Mouse (Mus musculus): ENCODE measurements at regions not wholly inside any gene's neighbourhood (a gene's known extent, or its start where the extent isn't known, plus 50 kb on each side); places are given as distances from the start of the nearest gene placed in this dataset.

- DNase-seq (ENCODE audit: low read depth): no peak
Observed at GRCm38 (mm10) chr11:45058658-45059057, 441.5 kb downstream of the Ebf1 start.

GRCm38 (mm10) chr11:45066592-45066991 lies 449.5 kb downstream of the Ebf1 start:
- no peak for DNase-seq (ENCODE audit: low read depth)

GRCm38 (mm10) chr11:45070280-45070679 lies 453.2 kb downstream of the Ebf1 start:
- DNase-seq (ENCODE audit: low read depth): no peak

- DNase-seq (ENCODE audit: low read depth): no peak
Observed at GRCm38 (mm10) chr11:45071195-45071594, 454.1 kb downstream of the Ebf1 start.

- DNase-seq (ENCODE audit: low read depth): no peak
Observed at GRCm38 (mm10) chr11:45084506-45085037, 467.5 kb downstream of the Ebf1 start.

GRCm38 (mm10) chr11:45085145-45085544 lies 468.0 kb downstream of the Ebf1 start:
- no peak for DNase-seq (ENCODE audit: low read depth)

GRCm38 (mm10) chr11:45087186-45087915 lies 470.2 kb downstream of the Ebf1 start:
- no peak for DNase-seq (ENCODE audit: low read depth)

- no peak for DNase-seq (ENCODE audit: low read depth)
Observed at GRCm38 (mm10) chr11:45088286-45088685, 471.2 kb downstream of the Ebf1 start.

- DNase-seq (ENCODE audit: low read depth): no peak
Observed at GRCm38 (mm10) chr11:45089561-45089960, 472.4 kb downstream of the Ebf1 start.

GRCm38 (mm10) chr11:45103498-45104336 lies 486.6 kb downstream of the Ebf1 start:
- DNase-seq (ENCODE audit: low read depth): no peak

- DNase-seq (ENCODE audit: low read depth): no peak
Observed at GRCm38 (mm10) chr11:45116702-45117101, 499.6 kb downstream of the Ebf1 start.

- no peak for DNase-seq (ENCODE audit: low read depth)
Observed at GRCm38 (mm10) chr11:45123276-45123675, 506.2 kb downstream of the Ebf1 start.

GRCm38 (mm10) chr11:45136781-45137180 lies 519.7 kb downstream of the Ebf1 start:
- no peak for DNase-seq (ENCODE audit: low read depth)

- DNase-seq (ENCODE audit: low read depth): no peak
Observed at GRCm38 (mm10) chr11:45138351-45138975, 521.3 kb downstream of the Ebf1 start.

- DNase-seq (ENCODE audit: low read depth): no peak
Observed at GRCm38 (mm10) chr11:45140490-45140889, 523.4 kb downstream of the Ebf1 start.

GRCm38 (mm10) chr11:45154070-45154469 lies 537.0 kb downstream of the Ebf1 start:
- DNase-seq (ENCODE audit: low read depth): no peak

- DNase-seq (ENCODE audit: low read depth): no peak
Observed at GRCm38 (mm10) chr11:45154497-45154896, 537.4 kb downstream of the Ebf1 start.

GRCm38 (mm10) chr11:45155782-45156181 lies 538.7 kb downstream of the Ebf1 start:
- no peak for DNase-seq (ENCODE audit: low read depth)

GRCm38 (mm10) chr11:45158282-45158681 lies 541.2 kb downstream of the Ebf1 start:
- DNase-seq (ENCODE audit: low read depth): no peak

- no peak for DNase-seq (ENCODE audit: low read depth)
Observed at GRCm38 (mm10) chr11:45160871-45161270, 543.8 kb downstream of the Ebf1 start.

GRCm38 (mm10) chr11:45173546-45173945 lies 556.4 kb downstream of the Ebf1 start:
- DNase-seq (ENCODE audit: low read depth): no peak

GRCm38 (mm10) chr11:45174071-45174470 lies 557.0 kb downstream of the Ebf1 start:
- no peak for DNase-seq (ENCODE audit: low read depth)
